Mouse (Mus musculus): ENCODE results near the gene Hfm1. TPM values are rescaled to one million over a fixed set of nuclear protein-coding genes. Genes with fewer than 3 reads are reported as not detected.
A peak's percentile ranks its signal among the peaks of the same experiment; 100 is the strongest.

Gene Hfm1
- total and polyA plus RNA-seq, 2 experiments from 2014 or later: 5.1 to 5.4 TPM

DNA sequence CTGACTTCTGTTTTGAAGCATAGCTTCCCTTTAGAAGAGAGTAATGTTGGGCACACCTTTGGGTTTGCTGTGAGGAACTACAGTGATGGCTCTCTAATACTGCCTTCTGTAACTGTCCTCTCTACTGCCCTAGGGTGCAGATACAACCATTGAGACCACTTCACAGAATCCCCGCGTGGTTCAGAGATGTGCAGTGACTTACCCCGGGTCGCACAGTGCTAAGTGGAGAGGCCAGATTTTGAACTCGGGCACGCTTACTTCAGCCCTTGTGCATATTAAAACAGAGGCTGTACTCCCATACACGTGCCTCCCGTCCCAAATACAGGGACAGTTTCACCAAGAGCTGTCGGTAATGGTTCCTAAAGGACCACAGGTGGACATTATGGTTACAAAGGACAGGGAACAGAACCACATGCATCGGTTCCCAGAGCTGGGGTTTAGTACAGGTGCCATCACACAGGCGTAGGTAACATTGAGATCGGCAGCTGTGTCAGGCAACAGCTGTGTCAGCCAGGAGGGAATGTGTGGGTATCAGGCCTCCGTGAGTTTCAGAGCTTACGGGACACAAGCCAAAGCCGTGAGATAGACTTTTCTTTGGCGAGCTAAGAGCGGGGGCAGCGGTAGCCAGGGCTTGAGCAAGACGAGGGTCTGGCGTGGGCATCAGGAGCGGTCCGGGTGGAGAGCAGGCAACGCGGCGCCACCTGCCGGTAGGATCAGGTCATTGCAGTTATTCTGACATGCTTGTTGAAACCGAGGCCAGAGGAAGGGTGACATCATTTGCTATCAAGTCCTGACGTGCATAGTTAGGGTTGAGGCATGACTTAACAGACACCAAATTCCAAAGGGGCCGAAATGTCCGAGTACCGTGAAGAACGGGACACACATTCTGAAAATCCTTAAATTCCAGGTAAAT, 124.0 kb downstream of the Hfm1 start:
- peak; percentile 99 for TF ChIP-seq CTCF (IDR thresholded peaks at IDR 0.05; ENCODE audit: low read depth)
- Histone ChIP-seq H3K4me3 (ENCODE audit: low read length) (peak overlapping the region; percentile 17; the same call in 1 of the 2 replicates), H3K4me2 (ENCODE audit: low read depth, low read length) (peak overlapping the region; percentile 50), H3K4me1 (ENCODE audit: insufficient read depth, low read length) (no peaks in the 10 kb centered on the region), H3K9ac (replicated peaks; ENCODE audit: low read length) (no peak overlapping the region), H3K27me3 (ENCODE audit: insufficient read depth, low read length) (no peaks in the 10 kb centered on the region), H3K9me3 (ENCODE audit: low read length) (no peaks in the 10 kb centered on the region), H3K36me3 (ENCODE audit: insufficient read depth, low read length) (no peaks in the 10 kb centered on the region), H3K27ac (no peak overlapping the region)
- 6% methylated on average over 32 of the region's 32 CpGs for WGBS
- peak; percentile 85 for ATAC-seq
- peak; percentile 92 for DNase-seq (ENCODE audit: low spot score)

DNA sequence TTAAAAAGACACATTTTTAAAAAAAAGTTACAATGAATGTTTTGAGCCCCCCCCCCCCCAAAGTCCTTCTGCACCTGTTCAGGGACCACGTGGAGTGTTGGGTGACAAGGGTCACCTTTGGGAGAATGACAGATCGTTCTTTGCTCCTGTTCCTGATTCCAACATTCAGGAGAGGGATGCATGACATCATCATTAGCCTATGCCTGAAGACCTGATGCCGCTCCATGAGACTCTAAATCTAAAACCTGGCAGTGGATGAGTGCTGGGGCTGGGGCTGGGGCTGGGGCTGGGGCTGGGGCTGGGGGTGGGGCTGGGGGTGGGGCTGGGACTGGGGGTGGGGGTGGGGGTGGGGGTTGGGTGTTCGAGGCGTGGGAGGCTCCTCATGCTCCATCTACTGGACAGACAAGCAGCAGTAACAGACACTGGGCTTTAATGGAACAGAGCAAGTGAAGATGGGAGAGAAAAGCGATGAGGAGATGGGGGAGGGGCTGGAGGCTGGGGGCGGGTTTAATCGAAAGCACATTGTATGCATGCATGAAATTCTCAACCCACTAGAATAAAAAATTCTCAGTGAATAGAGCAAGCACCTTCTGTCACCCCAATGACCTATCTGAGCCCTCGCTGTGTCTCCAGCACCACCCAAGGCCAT, 124.8 kb downstream of the Hfm1 start:
- ATAC-seq (peak; percentile 66), DNase-seq (ENCODE audit: low spot score) (peak; percentile 44)
- Histone ChIP-seq H3K4me1 (ENCODE audit: insufficient read depth, low read length) (no peaks in the 10 kb centered on the region), H3K9me3 (ENCODE audit: low read length) (no peaks in the 10 kb centered on the region), H3K27ac (no peak overlapping the region), H3K4me2 (ENCODE audit: low read depth, low read length) (peak overlapping the region; percentile 50), H3K9ac (replicated peaks; ENCODE audit: low read length) (no peak overlapping the region), H3K36me3 (ENCODE audit: insufficient read depth, low read length) (no peaks in the 10 kb centered on the region), H3K27me3 (ENCODE audit: insufficient read depth, low read length) (no peaks in the 10 kb centered on the region), H3K4me3 (ENCODE audit: low read length) (no peak overlapping the region)
- no peak for TF ChIP-seq CTCF (IDR thresholded peaks at IDR 0.05; ENCODE audit: low read depth)
- 22% methylated on average over 9 of the region's 9 CpGs for WGBS

DNA sequence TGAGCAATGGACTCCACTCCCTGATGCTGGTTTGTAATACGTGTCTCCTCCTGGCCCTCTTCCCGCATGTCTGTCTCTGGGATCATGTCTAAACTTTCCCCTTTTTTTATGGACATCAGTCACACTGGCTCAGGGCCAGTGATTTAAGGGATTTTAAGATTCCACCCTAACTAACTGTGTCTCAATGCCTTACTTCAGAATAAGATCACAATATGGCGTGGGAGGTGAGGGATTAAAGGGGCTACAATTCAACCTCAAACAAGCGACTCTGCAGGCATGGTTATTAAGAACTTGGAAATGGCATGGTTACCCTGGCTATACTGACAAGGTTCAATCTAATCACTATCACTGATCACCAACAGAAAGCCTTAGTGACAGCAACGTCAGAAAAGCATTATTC, 128.2 kb downstream of the Hfm1 start:
- no peak for DNase-seq (ENCODE audit: low spot score)
- WGBS: 61% methylated on average over 5 of the region's 5 CpGs
- ATAC-seq: no peak
- no peaks in the 10 kb centered on the region for H3K27me3 ChIP-seq (ENCODE audit: insufficient read depth, low read length)
- no peak overlapping the region for H3K4me2 ChIP-seq (ENCODE audit: low read depth, low read length)
- no peak overlapping the region for H3K9ac ChIP-seq (replicated peaks; ENCODE audit: low read length)
- H3K36me3 ChIP-seq (ENCODE audit: insufficient read depth, low read length): no peaks in the 10 kb centered on the region
- H3K4me1 ChIP-seq (ENCODE audit: insufficient read depth, low read length): no peaks in the 10 kb centered on the region
- H3K27ac ChIP-seq: no peak overlapping the region
- TF ChIP-seq CTCF (IDR thresholded peaks at IDR 0.05; ENCODE audit: low read depth): no peak
- no peak overlapping the region for H3K4me3 ChIP-seq (ENCODE audit: low read length)
- no peaks in the 10 kb centered on the region for H3K9me3 ChIP-seq (ENCODE audit: low read length)

DNA sequence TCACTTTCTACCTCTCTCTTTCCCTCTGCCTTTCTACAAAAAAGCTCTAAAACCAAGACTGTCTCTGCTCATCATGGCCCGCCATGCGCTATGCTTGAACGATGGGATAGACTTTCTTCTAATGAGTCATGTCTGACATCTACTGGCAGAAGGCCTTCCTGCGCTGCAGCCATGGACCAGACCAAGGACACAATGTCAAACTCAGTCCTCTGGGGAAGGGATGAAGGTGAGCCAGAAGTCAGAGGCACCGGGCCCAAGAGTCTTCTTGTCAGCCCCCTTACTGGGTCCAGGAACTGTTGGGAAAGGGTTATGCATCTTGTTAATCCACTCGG, 134.9 kb downstream of the Hfm1 start:
- Histone ChIP-seq H3K4me1 (ENCODE audit: insufficient read depth, low read length) (no peaks in the 10 kb centered on the region), H3K4me2 (ENCODE audit: low read depth, low read length) (no peak overlapping the region), H3K9ac (replicated peaks; ENCODE audit: low read length) (no peak overlapping the region), H3K4me3 (ENCODE audit: low read length) (no peak overlapping the region), H3K27ac (no peak overlapping the region), H3K27me3 (ENCODE audit: insufficient read depth, low read length) (no peaks in the 10 kb centered on the region), H3K36me3 (ENCODE audit: insufficient read depth, low read length) (no peaks in the 10 kb centered on the region), H3K9me3 (ENCODE audit: low read length) (no peaks in the 10 kb centered on the region)
- 10% methylated on average over 6 of the region's 6 CpGs for WGBS
- DNase-seq (ENCODE audit: low spot score) (peak; percentile 79), ATAC-seq (peak; percentile 69; the same call in 1 of the 2 replicates)
- peak; percentile 81 for TF ChIP-seq CTCF (IDR thresholded peaks at IDR 0.05; ENCODE audit: low read depth)

DNA sequence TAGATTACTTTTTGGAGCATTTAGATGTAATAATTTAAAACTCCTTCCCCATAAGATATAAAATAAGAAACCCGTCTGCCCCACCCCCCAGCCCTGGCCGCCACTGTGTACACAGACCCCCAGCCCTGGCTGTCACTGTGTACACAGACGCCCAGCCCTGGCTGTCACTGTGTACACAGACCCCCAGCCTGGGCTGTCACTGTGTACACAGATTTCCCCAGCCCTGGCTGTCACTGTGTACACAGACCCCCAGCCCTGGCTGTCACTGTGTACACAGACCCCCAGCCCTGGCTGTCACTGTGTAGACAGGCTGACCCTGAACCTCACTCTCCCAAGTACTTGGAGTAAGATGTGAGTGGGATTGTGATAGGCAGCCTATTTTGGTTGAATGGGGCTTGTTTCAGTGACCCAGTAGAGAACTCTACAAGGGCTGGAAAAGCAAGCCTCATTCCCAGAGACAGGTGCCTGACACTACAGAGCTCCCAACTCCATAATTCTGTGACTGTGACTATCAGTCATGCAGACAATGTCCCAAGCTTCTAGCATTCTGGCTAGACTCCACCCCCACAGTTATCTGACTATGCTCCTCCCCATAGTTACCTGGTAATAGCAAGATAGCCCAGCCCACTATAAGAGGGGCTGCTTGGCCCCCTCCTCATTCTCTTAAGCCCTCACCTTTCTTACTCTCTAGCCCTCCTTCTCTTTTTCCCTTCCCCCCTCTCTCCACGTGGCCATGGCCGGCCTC, 135.5 kb downstream of the Hfm1 start:
- no peak for DNase-seq (ENCODE audit: low spot score)
- Histone ChIP-seq H3K4me3 (ENCODE audit: low read length) (no peak overlapping the region), H3K36me3 (ENCODE audit: insufficient read depth, low read length) (no peaks in the 10 kb centered on the region), H3K27me3 (ENCODE audit: insufficient read depth, low read length) (no peaks in the 10 kb centered on the region), H3K4me1 (ENCODE audit: insufficient read depth, low read length) (no peaks in the 10 kb centered on the region), H3K4me2 (ENCODE audit: low read depth, low read length) (no peak overlapping the region), H3K9me3 (ENCODE audit: low read length) (no peaks in the 10 kb centered on the region), H3K27ac (no peak overlapping the region), H3K9ac (replicated peaks; ENCODE audit: low read length) (no peak overlapping the region)
- WGBS: 46% methylated on average over 5 of the region's 5 CpGs
- ATAC-seq: peak; percentile 25; the same call in 1 of the 2 replicates
- TF ChIP-seq CTCF (IDR thresholded peaks at IDR 0.05; ENCODE audit: low read depth): no peak

Small RNA genes within 50 kb of the gene (microRNA-seq; reads per million reads assigned to microRNA genes)
- gene Gm27527: 0 reads per million in 2 experiments

Other genes starting within 250 kb of the Hfm1 start
- gene Zfp644, start 229.0 kb downstream of the Hfm1 start, total RNA-seq (2014; rRNA removed): 67.7 and 74.4 TPM in 2 replicates
- gene Zfp644, start 229.0 kb downstream of the Hfm1 start, polyA plus RNA-seq (2015; fragmentation: Nextera tagmentation; extraction: Ambion mirVana): 65.9 and 66.8 TPM in 2 replicates
- gene Cdc7, start 38.0 kb upstream of the Hfm1 start, total RNA-seq (2014; rRNA removed): 23.3 and 25.5 TPM in 2 replicates
- gene Cdc7, start 38.0 kb upstream of the Hfm1 start, polyA plus RNA-seq (2015; fragmentation: Nextera tagmentation; extraction: Ambion mirVana): 21.4 and 22.4 TPM in 2 replicates

Data from hindbrain, postnatal 0 days (tissue).